Mouse (Mus musculus) layer of hippocampus, postnatal 25 days (tissue): Measurements from ENCODE around the gene Ubap1l. TPM values are rescaled to one million over a fixed set of nuclear protein-coding genes. Genes with fewer than 3 reads are reported as not detected.

Experiments used
- DNase-seq, 2 experiments: peaks; one replicate each; pipeline ENCODE4 v3.0.0; 2022; ENCODE audit warnings: mixed read lengths in 2 of 2, low spot score in 1 of 2; ENCODE audit errors: extremely low spot score in 1 of 2
- total RNA-seq, 2 experiments: library from RNA; stranded (reverse); gene quantifications; 2 replicates each; pipeline ENCODE4 v1.2.3; 2021

Gene Ubap1l
- total RNA-seq, 2 experiments from 2014 or later = 2.0 to 2.5 TPM

GRCm38 (mm10) chr9:65407861-65408260 is 47.0 kb downstream of the Ubap1l start:
- no peak for DNase-seq

GRCm38 (mm10) chr9:65408871-65409295 is 48.0 kb downstream of the Ubap1l start:
- DNase-seq = no peak

DNA sequence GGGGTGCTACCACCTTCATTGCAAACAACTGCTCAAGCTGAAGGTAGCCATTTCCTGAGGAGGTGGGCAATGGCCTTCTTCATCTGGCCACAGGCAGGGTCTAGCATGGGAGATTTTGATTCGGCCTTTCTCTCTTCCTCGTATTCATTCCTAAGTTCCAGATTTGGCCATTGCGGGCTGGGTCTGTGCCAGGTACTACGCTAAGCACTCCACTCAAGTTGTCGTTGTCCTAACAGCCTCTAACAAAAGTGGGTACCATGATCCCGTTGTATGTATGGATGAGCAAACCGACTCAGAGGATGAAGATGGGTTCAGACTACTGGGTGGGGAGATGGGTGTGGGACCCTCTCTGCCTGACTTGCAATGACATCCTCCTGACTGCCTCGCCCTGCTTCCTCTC is 49.5 kb downstream of the Ubap1l start:
- no peak for DNase-seq

- no peak for DNase-seq
These were observed 50.5 kb downstream of the Ubap1l start for GRCm38 (mm10) chr9:65411326-65411725.

DNA sequence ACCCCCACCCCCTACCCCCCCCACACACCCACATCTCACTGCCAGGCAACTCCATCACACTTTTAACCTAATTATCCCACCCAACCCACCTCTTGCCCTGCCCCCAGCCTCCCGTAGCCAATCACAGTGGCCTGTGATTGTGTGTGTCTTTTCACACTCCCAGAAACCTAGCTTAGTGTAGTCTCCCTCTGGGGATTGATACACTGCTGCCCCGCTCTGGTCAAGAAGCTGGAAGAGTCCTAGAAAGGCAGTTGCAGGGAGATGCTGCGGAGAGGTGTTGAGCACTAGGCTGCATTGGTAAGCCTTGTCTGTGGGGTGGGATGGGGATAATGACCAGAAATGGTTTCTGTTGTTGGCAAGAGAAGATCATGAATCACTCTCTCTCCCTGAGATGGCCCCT is 56.9 kb downstream of the Ubap1l start:
- DNase-seq = no peak

- no peak for DNase-seq
These were observed 58.8 kb downstream of the Ubap1l start for GRCm38 (mm10) chr9:65419633-65420032.

- DNase-seq = no peak
These were observed 62.1 kb downstream of the Ubap1l start, which contains the start of gene Slc51b for GRCm38 (mm10) chr9:65422760-65423501. Slc51b (minus strand) TSS chr9:65422955.

DNA sequence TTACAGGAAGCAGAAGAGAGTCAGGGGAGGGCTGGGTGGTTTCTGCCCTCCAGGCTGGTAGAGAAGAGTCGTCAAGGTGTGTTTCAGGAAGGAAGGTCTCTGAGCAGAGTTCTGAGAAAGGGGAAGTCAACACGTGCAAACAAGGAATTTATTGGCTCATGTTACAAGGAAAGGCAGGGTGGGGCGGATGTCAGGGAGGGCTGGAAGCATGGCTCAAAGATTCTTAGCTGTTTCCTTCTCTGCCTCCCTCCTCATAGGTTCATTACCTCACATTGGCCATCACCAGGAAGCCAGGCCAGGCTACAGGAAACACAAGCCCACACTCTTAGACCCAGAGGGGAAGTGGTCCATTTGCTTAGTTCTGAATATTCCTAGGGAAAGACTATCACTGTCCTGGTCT is 63.6 kb downstream of the Ubap1l start:
- no peak for DNase-seq

DNA sequence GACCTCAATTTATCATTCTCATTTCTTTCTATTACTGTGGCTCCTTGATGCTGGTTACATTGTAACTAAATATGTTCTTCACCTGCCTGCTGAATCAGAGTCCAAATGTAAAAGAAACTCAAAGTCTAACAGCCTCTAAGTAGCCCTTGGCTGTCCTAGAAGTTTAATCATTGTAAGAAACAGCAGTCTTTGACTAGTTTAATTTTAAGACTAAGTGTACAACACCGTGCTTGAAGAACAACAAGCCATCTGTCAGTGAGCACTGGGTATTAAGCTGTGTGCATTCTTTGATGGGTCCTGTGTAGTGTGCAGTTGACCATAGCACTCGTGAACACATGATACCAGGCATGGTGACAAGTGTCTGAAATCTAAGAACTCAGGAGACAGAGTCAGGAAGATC is 66.7 kb downstream of the Ubap1l start:
- no peak for DNase-seq

GRCm38 (mm10) chr9:65428003-65428402 is 67.2 kb downstream of the Ubap1l start:
- no peak for DNase-seq

Other genes with a start within 250 kb of the Ubap1l start
- gene Igdcc3, start 219.9 kb upstream of the Ubap1l start, total RNA-seq = 1 to 10 TPM; 3.8 to 4.7 TPM
- 1 to 10 TPM; 3.7 to 4.6 TPM for gene Parp16, start 165.7 kb upstream of the Ubap1l start, total RNA-seq
- not detected for gene Cilp, start 95.9 kb upstream of the Ubap1l start, total RNA-seq
- 10 to 100 TPM; 32.8 to 33.3 TPM for gene Clpx, start 66.8 kb upstream of the Ubap1l start, total RNA-seq
- gene Pdcd7, start 14.9 kb upstream of the Ubap1l start, total RNA-seq = 10 to 100 TPM; 25.0 to 25.7 TPM
- under 1 TPM; 0.17 to 0.40 TPM for gene Kbtbd13, start 30.6 kb downstream of the Ubap1l start, total RNA-seq
- 1 to 10 TPM; 3.0 to 4.3 TPM for gene Rasl12, start 37.5 kb downstream of the Ubap1l start, total RNA-seq
- gene Slc51b, start 61.9 kb downstream of the Ubap1l start, total RNA-seq = not detected
- 10 to 100 TPM; 15.5 to 20.3 TPM for gene Mtfmt, start 74.7 kb downstream of the Ubap1l start, total RNA-seq
- 10 to 100 TPM; 29.6 to 39.8 TPM for gene Spg21, start 99.9 kb downstream of the Ubap1l start, total RNA-seq
- gene Ankdd1a, start 159.2 kb downstream of the Ubap1l start, total RNA-seq = 1 to 10 TPM; 3.3 to 3.8 TPM
- 10 to 100 TPM; 11.3 to 13.7 TPM for gene Plekho2, start 219.0 kb downstream of the Ubap1l start, total RNA-seq
- under 1 TPM; 0.07 to 0.19 TPM for gene Pif1, start 226.1 kb downstream of the Ubap1l start, total RNA-seq